Mouse (Mus musculus): ENCODE data around the gene Ctnnd1. TPM values are rescaled to one million over a fixed set of nuclear protein-coding genes. Genes with fewer than 3 reads are reported as not detected.

Ctnnd1 gene
- polyA plus RNA-seq, 1 experiment from 2014 or later: 38.2 TPM

GRCm38 (mm10) chr2:84627036-84627435 is 23.5 kb downstream of the Ctnnd1 start:
- H3K27me3 ChIP-seq (replicated peaks; ENCODE audit: insufficient read depth, low read length): no peaks in the 10 kb centered on the region
- H3K9ac ChIP-seq (replicated peaks; ENCODE audit: low read depth): no peak overlapping the region
- H3K4me3 ChIP-seq (ENCODE audit: low read depth, low read length): no peak overlapping the region
- TF ChIP-seq EP300 (IDR thresholded peaks at IDR 0.05) (no peak; the same call in 1 of the 2 replicates), CTCF (IDR thresholded peaks at IDR 0.05) (no peak)
- no peaks in the 10 kb centered on the region for H3K9me3 ChIP-seq (ENCODE audit: low read length)
- ATAC-seq (peak; percentile 34; the same call in 1 of the 2 replicates), DNase-seq (ENCODE audit: low spot score) (no peak)
- 49% methylated on average over 3 of the region's 3 CpGs for WGBS
- peak overlapping the region; percentile 34; the same call in 1 of the 2 replicates for H3K27ac ChIP-seq (ENCODE audit: low read length)
- no peaks in the 10 kb centered on the region for H3K36me3 ChIP-seq (ENCODE audit: insufficient read depth, low read length)
- peaks cover 27% of the 10 kb centered on the region for H3K4me1 ChIP-seq (ENCODE audit: insufficient read depth, low read depth, low read length)
- no peak overlapping the region for H3K4me2 ChIP-seq (replicated peaks; ENCODE audit: low read depth, low read length)

DNA sequence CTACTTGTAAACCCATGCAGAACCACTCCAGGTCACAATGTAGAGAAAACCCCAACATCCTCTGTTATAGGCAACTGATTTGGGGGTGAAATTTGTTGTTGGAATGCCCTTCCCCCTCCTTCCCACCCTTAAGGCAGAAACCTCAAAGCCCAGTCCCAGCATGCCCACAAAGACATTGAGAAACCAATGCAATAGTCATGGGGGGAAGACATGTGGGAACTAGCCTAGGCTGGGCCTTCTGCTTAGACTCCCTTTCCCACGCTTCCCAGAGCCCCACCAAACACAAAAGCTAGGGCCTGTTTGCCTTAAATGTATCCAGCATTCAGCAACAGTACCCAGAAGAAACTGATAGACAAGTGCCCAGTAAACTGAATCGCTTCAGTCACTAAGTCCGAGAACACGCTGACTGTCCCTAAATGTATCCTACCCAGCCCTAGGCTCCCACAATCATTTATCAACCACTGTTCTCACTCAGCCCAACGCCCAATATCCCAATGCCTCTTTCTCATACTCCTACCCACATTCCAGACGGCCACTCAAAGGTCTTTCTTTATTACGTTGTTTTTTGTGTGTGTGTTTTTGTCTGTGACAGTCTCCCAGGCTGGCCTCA is 24.1 kb downstream of the Ctnnd1 start:
- ATAC-seq (peak; percentile 16; the same call in 1 of the 2 replicates), DNase-seq (ENCODE audit: low spot score) (no peak)
- H3K27me3 ChIP-seq (replicated peaks; ENCODE audit: insufficient read depth, low read length): no peaks in the 10 kb centered on the region
- no peaks in the 10 kb centered on the region for H3K9me3 ChIP-seq (ENCODE audit: low read length)
- H3K4me3 ChIP-seq (ENCODE audit: low read depth, low read length): no peak overlapping the region
- no peak overlapping the region for H3K9ac ChIP-seq (replicated peaks; ENCODE audit: low read depth)
- no peak overlapping the region for H3K4me2 ChIP-seq (replicated peaks; ENCODE audit: low read depth, low read length)
- no peak for TF ChIP-seq EP300 (IDR thresholded peaks at IDR 0.05)
- TF ChIP-seq CTCF (IDR thresholded peaks at IDR 0.05): no peak
- peaks cover 21% of the 10 kb centered on the region for H3K4me1 ChIP-seq (ENCODE audit: insufficient read depth, low read depth, low read length)
- peak overlapping the region; percentile 34; the same call in 1 of the 2 replicates for H3K27ac ChIP-seq (ENCODE audit: low read length)
- H3K36me3 ChIP-seq (ENCODE audit: insufficient read depth, low read length): no peaks in the 10 kb centered on the region
- 61% methylated on average over 7 of the region's 7 CpGs for WGBS

- Histone ChIP-seq H3K4me1 (ENCODE audit: insufficient read depth, low read depth, low read length) (peaks cover 19% of the 10 kb centered on the region), H3K27me3 (replicated peaks; ENCODE audit: insufficient read depth, low read length) (no peaks in the 10 kb centered on the region), H3K4me2 (replicated peaks; ENCODE audit: low read depth, low read length) (no peak overlapping the region), H3K9ac (replicated peaks; ENCODE audit: low read depth) (no peak overlapping the region), H3K4me3 (ENCODE audit: low read depth, low read length) (no peak overlapping the region), H3K27ac (ENCODE audit: low read length) (peak overlapping the region; percentile 62), H3K9me3 (ENCODE audit: low read length) (no peaks in the 10 kb centered on the region), H3K36me3 (ENCODE audit: insufficient read depth, low read length) (peaks cover 15% of the 10 kb centered on the region; the same call in 1 of the 2 replicates)
- ATAC-seq (no peak), DNase-seq (ENCODE audit: low spot score) (no peak)
- 89% methylated on average over 17 of the region's 17 CpGs for WGBS
- TF ChIP-seq CTCF (IDR thresholded peaks at IDR 0.05) (no peak), EP300 (IDR thresholded peaks at IDR 0.05) (no peak)
Observed at GRCm38 (mm10) chr2:84624201-84624600, 26.4 kb downstream of the Ctnnd1 start.

DNA sequence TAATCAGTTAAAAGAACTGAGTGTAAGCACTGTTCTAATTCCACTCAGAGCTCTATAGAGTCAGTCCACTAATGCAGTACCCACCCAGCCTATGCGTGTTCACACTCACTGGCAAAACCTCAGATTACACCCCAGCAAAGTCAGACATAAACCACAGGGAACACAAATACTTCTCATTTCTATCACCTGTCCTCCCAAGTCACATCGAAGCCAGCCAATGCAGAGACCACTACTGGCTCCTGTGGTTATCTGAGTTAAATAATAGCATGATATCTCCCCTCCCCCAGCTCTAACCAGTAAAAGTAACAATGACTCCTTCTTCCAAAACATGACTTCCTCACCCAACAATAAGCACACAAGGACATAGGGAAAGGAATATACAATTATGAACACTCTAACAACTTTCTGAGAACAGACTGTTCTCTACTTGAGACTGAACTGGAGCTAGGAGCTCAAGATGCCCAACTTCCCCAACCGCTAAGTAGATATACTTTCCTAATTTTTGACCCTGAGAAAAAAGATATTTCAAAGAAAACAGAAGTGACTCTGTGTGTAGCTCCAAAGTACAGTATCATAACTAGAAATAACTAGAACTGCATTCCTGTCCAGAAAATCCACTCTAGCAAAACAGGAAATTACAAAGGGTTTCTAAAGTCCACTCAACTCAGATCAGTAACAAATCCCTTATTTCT is 27.0 kb downstream of the Ctnnd1 start:
- 0 out of 2 replicates have a peak overlapping the region, but pooled peaks have one; percentile 2 for H3K9ac ChIP-seq (replicated peaks; ENCODE audit: low read depth)
- 46% methylated on average over 3 of the region's 3 CpGs for WGBS
- 0 out of 2 replicates have a peak, but pooled peaks have one; percentile 8 for ATAC-seq
- no peaks in the 10 kb centered on the region for H3K27me3 ChIP-seq (replicated peaks; ENCODE audit: insufficient read depth, low read length)
- no peak overlapping the region for H3K4me2 ChIP-seq (replicated peaks; ENCODE audit: low read depth, low read length)
- TF ChIP-seq EP300 (IDR thresholded peaks at IDR 0.05): peak; percentile 41; the same call in 1 of the 2 replicates
- TF ChIP-seq CTCF (IDR thresholded peaks at IDR 0.05): no peak
- no peak for DNase-seq (ENCODE audit: low spot score)
- H3K4me1 ChIP-seq (ENCODE audit: insufficient read depth, low read depth, low read length): peaks cover 25% of the 10 kb centered on the region
- no peaks in the 10 kb centered on the region for H3K9me3 ChIP-seq (ENCODE audit: low read length)
- H3K4me3 ChIP-seq (ENCODE audit: low read depth, low read length): no peak overlapping the region
- H3K27ac ChIP-seq (ENCODE audit: low read length): peak overlapping the region; percentile 76
- H3K36me3 ChIP-seq (ENCODE audit: insufficient read depth, low read length): peaks cover 15% of the 10 kb centered on the region; the same call in 1 of the 2 replicates

- no peak overlapping the region for H3K4me3 ChIP-seq (ENCODE audit: low read depth, low read length)
- 24% methylated on average over 2 of the region's 2 CpGs for WGBS
- ATAC-seq (peak; percentile 34), DNase-seq (ENCODE audit: low spot score) (no peak)
- H3K4me1 ChIP-seq (ENCODE audit: insufficient read depth, low read depth, low read length): peaks cover 26% of the 10 kb centered on the region
- H3K27me3 ChIP-seq (replicated peaks; ENCODE audit: insufficient read depth, low read length): no peaks in the 10 kb centered on the region
- TF ChIP-seq EP300 (IDR thresholded peaks at IDR 0.05) (peak; percentile 58), CTCF (IDR thresholded peaks at IDR 0.05) (no peak)
- H3K9me3 ChIP-seq (ENCODE audit: low read length): no peaks in the 10 kb centered on the region
- no peak overlapping the region for H3K9ac ChIP-seq (replicated peaks; ENCODE audit: low read depth)
- H3K36me3 ChIP-seq (ENCODE audit: insufficient read depth, low read length): peaks cover 15% of the 10 kb centered on the region; the same call in 1 of the 2 replicates
- H3K4me2 ChIP-seq (replicated peaks; ENCODE audit: low read depth, low read length): no peak overlapping the region
- H3K27ac ChIP-seq (ENCODE audit: low read length): peak overlapping the region; percentile 76
Observed at GRCm38 (mm10) chr2:84622668-84623067, 27.9 kb downstream of the Ctnnd1 start.

DNA sequence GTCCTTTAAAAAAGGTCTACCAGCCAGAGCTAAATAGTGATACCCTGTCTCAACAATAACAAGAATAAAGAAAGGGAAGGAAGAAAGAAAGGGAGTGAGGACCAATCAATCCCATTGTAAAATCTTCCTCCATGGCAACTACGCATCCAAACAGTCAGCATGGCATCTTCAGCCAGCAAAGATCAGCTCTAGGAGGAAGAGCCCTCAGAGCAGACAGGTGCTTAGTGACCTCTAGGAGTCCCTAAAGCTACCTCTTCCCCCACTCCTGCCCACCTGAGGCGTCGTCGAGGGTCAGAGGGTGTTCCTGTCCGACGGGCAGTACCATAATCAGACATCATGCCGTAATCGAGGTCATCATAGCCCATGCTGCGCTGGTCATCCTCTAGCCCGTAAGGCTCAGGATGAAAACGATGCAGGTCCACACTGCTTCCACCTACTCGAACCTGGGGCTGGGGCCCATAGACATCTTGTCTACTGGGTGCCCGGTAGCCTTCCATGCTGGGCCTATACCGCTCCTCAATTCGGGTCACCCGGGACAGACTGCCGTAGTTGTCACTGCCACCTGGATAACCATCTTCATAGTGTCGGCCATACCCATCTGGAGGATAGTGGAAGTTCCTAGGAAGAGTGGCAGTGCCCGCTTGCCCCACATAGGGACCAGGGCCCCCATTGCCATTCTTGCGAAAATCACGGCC is 30.8 kb downstream of the Ctnnd1 start:
- H3K4me2 ChIP-seq (replicated peaks; ENCODE audit: low read depth, low read length): no peak overlapping the region
- H3K9me3 ChIP-seq (ENCODE audit: low read length): no peaks in the 10 kb centered on the region
- ATAC-seq (no peak), DNase-seq (ENCODE audit: low spot score) (no peak)
- H3K4me1 ChIP-seq (ENCODE audit: insufficient read depth, low read depth, low read length): peaks cover 26% of the 10 kb centered on the region
- H3K9ac ChIP-seq (replicated peaks; ENCODE audit: low read depth): no peak overlapping the region
- no peak for TF ChIP-seq EP300 (IDR thresholded peaks at IDR 0.05)
- TF ChIP-seq CTCF (IDR thresholded peaks at IDR 0.05): no peak
- peaks cover 32% of the 10 kb centered on the region; the same call in 1 of the 2 replicates for H3K36me3 ChIP-seq (ENCODE audit: insufficient read depth, low read length)
- H3K4me3 ChIP-seq (ENCODE audit: low read depth, low read length): no peak overlapping the region
- WGBS: 92% methylated on average over 21 of the region's 21 CpGs
- no peaks in the 10 kb centered on the region for H3K27me3 ChIP-seq (replicated peaks; ENCODE audit: insufficient read depth, low read length)
- H3K27ac ChIP-seq (ENCODE audit: low read length): peak overlapping the region; percentile 64; the same call in 1 of the 2 replicates

Measured in lung, postnatal 0 days (tissue).